Mouse (Mus musculus): Measurements from ENCODE around the gene Zfp580. TPM values are rescaled to one million over a fixed set of nuclear protein-coding genes. Genes with fewer than 3 reads are reported as not detected.
"Not testable (repeated sequence)": the region's sequence is repeated elsewhere in the genome, so short reads cannot be mapped to it uniquely, and the experiment has no call there.

Gene Zfp580
- total RNA-seq, 1 experiment, result 3.3 TPM

- Histone ChIP-seq H3K9ac (ENCODE audit: insufficient read depth, low read depth, low read length, poor library complexity, severe bottlenecking) (peak overlapping the region; percentile 40; the same call in 1 of the 2 replicates), H3K9me3 (ENCODE audit: control insufficient read depth, insufficient read depth, low read depth, low read length) (no peaks in the 10 kb centered on the region), H3K4me1 (ENCODE audit: control insufficient read depth in 2 of 2, insufficient read depth in 2 of 2, low read length in 2 of 2, poor library complexity in 1 of 2) (peaks cover 7 to 17% of the 10 kb centered on the region in 2 experiments; a peak in 3 of 4 replicates), H3K4me3 (ENCODE audit: insufficient read depth in 1 of 2, low read depth in 1 of 2, low read length in 2 of 2, poor library complexity in 1 of 2, severe bottlenecking in 1 of 2) (peak overlapping the region; percentile 23 to 38; a peak in 3 of 4 replicates), H3K36me3 (ENCODE audit: control insufficient read depth, insufficient read depth, low read length, poor library complexity, severe bottlenecking) (peaks cover 8% of the 10 kb centered on the region), H3K27ac (ENCODE audit: insufficient read depth, low read depth, low read length, poor library complexity, severe bottlenecking) (no peak overlapping the region)
- TF ChIP-seq HCFC1 (IDR thresholded peaks at IDR 0.05; ENCODE audit: borderline replicate concordance, insufficient read depth, low read length), result no peak
- no peak for TF ChIP-seq ZC3H11A (IDR thresholded peaks at IDR 0.05; ENCODE audit: borderline replicate concordance, low read depth, low read length)
- TF ChIP-seq MAFK (IDR thresholded peaks at IDR 0.05; ENCODE audit: insufficient read depth, low read depth, low read length), result no peak
- in situ Hi-C loops (cut with MboI; ENCODE audit: low sequenced_read_pairs in 2 of 2, unreplicated experiment in 2 of 2), result no loop called here
- DNase-seq (ENCODE audit: low read depth, low spot score), result no peak
These were observed 34.0 kb upstream of the Zfp580 start for GRCm38 (mm10) chr7:5017352-5017751.

DNA sequence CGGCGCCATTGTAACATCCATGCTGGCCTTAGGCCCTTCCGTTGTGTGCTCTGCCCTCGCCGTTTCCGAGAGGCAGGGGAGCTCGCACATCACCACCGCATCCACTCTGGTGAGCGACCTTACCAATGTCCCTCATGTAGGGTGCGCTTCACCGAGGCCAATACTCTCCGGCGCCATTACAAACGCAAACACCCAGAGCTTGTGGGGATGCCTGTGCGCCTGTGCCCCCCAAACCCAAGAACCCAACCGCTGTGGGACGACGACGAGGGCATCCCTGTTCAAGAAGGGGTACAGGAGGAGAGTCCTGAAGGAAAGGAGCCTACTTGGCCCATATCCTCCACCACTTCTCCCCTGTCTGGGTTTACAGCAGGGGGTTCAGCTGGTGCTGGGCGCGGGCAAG is 33.4 kb upstream of the Zfp580 start:
- in situ Hi-C loops (cut with MboI; ENCODE audit: low sequenced_read_pairs in 2 of 2, unreplicated experiment in 2 of 2), result no loop called here
- Histone ChIP-seq H3K9ac (ENCODE audit: insufficient read depth, low read depth, low read length, poor library complexity, severe bottlenecking) (peak overlapping the region; percentile 40), H3K36me3 (ENCODE audit: control insufficient read depth, insufficient read depth, low read length, poor library complexity, severe bottlenecking) (peaks cover 8% of the 10 kb centered on the region; the same call in 1 of the 2 replicates), H3K27ac (ENCODE audit: insufficient read depth, low read depth, low read length, poor library complexity, severe bottlenecking) (no peak overlapping the region), H3K4me1 (ENCODE audit: control insufficient read depth in 2 of 2, insufficient read depth in 2 of 2, low read length in 2 of 2, poor library complexity in 1 of 2) (peaks cover 7 to 15% of the 10 kb centered on the region in 2 experiments; a peak in 3 of 4 replicates), H3K4me3 (ENCODE audit: insufficient read depth in 1 of 2, low read depth in 1 of 2, low read length in 2 of 2, poor library complexity in 1 of 2, severe bottlenecking in 1 of 2) (peak overlapping the region; percentile 23 to 38; a peak in 3 of 4 replicates), H3K9me3 (ENCODE audit: control insufficient read depth, insufficient read depth, low read depth, low read length) (no peaks in the 10 kb centered on the region)
- TF ChIP-seq ZNF384 (IDR thresholded peaks at IDR 0.05; ENCODE audit: low read depth, low read length) (no peak), MAFK (IDR thresholded peaks at IDR 0.05; ENCODE audit: insufficient read depth, low read depth, low read length) (no peak), CHD2 (IDR thresholded peaks at IDR 0.05; ENCODE audit: low read depth, low read length) (no peak), ZC3H11A (IDR thresholded peaks at IDR 0.05; ENCODE audit: borderline replicate concordance, low read depth, low read length) (no peak), HCFC1 (IDR thresholded peaks at IDR 0.05; ENCODE audit: borderline replicate concordance, insufficient read depth, low read length) (no peak)
- DNase-seq (ENCODE audit: low read depth, low spot score), result no peak

DNA sequence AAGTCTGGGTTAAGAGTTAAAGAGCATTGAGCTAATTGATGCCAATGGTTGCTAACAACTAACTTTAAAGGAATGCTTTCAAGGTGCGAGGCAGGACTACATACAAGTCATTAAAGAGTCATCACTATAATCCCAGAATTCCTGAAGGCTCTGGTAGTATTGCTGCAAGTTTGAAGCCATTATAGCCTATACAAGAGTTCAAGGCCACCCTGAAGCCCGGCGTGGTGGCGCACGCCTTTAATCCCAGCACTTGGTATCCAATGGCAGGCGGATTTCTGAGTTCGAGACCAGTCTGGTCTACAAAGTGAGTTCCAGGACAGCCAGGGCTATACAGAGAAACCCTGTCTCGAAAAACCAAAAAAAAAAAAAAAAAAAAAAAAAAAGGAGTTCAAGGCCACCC is 31.8 kb upstream of the Zfp580 start:
- Histone ChIP-seq H3K36me3 (ENCODE audit: control insufficient read depth, insufficient read depth, low read length, poor library complexity, severe bottlenecking) (peaks cover 13% of the 10 kb centered on the region; the same call in 1 of the 2 replicates), H3K4me3 (ENCODE audit: insufficient read depth in 1 of 2, low read depth in 1 of 2, low read length in 2 of 2, poor library complexity in 1 of 2, severe bottlenecking in 1 of 2) (peak overlapping the region; percentile 59 to 97), H3K9ac (ENCODE audit: insufficient read depth, low read depth, low read length, poor library complexity, severe bottlenecking) (peak overlapping the region; percentile 39; the same call in 1 of the 2 replicates), H3K27ac (ENCODE audit: insufficient read depth, low read depth, low read length, poor library complexity, severe bottlenecking) (peak overlapping the region; percentile 94; the same call in 1 of the 2 replicates), H3K4me1 (ENCODE audit: control insufficient read depth in 2 of 2, insufficient read depth in 2 of 2, low read length in 2 of 2, poor library complexity in 1 of 2) (peaks cover 4 to 15% of the 10 kb centered on the region in 2 experiments; a peak in 3 of 4 replicates)
- DNase-seq (ENCODE audit: low read depth, low spot score); in situ Hi-C loops (cut with MboI; ENCODE audit: low sequenced_read_pairs in 2 of 2, unreplicated experiment in 2 of 2); H3K9me3 ChIP-seq (ENCODE audit: control insufficient read depth, insufficient read depth, low read depth, low read length): not testable (repeated sequence)

GRCm38 (mm10) chr7:5020000-5020681 is 31.2 kb upstream of the Zfp580 start, which contains the start of the genes Zfp865 and Ccdc106:
Zfp865 (plus strand) TSS chr7:5020376.
Ccdc106 (plus strand) TSS chr7:5020553.
- Histone ChIP-seq H3K9me3 (ENCODE audit: control insufficient read depth, insufficient read depth, low read depth, low read length) (no peaks in the 10 kb centered on the region), H3K9ac (ENCODE audit: insufficient read depth, low read depth, low read length, poor library complexity, severe bottlenecking) (peak within 1 kb of the TSS; percentile 95), H3K4me1 (ENCODE audit: control insufficient read depth in 2 of 2, insufficient read depth in 2 of 2, low read length in 2 of 2, poor library complexity in 1 of 2) (peaks cover 4 to 16% of the 10 kb centered on the region in 2 experiments; a peak in 3 of 4 replicates), H3K27ac (ENCODE audit: insufficient read depth, low read depth, low read length, poor library complexity, severe bottlenecking) (peak within 1 kb of the TSS; percentile 94), H3K36me3 (ENCODE audit: control insufficient read depth, insufficient read depth, low read length, poor library complexity, severe bottlenecking) (peaks cover 16% of the 10 kb centered on the region; the same call in 1 of the 2 replicates), H3K4me3 (ENCODE audit: insufficient read depth in 1 of 2, low read depth in 1 of 2, low read length in 2 of 2, poor library complexity in 1 of 2, severe bottlenecking in 1 of 2) (peak within 1 kb of the TSS; percentile 59 to 97)
- DNase-seq (ENCODE audit: low read depth, low spot score), result peak; percentile 98
- TF ChIP-seq ZNF384 (IDR thresholded peaks at IDR 0.05; ENCODE audit: low read depth, low read length) (no peak), HCFC1 (IDR thresholded peaks at IDR 0.05; ENCODE audit: borderline replicate concordance, insufficient read depth, low read length) (0 out of 2 replicates have a peak, but pooled peaks have one; percentile 65)
- in situ Hi-C loops (cut with MboI; ENCODE audit: low sequenced_read_pairs in 2 of 2, unreplicated experiment in 2 of 2), result no loop called here
